Mouse (Mus musculus): ENCODE results near the gene Cfap44. TPM values are rescaled to one million over a fixed set of nuclear protein-coding genes. Genes with fewer than 3 reads are reported as not detected.

The Cfap44 gene
- total RNA-seq (2023): not detected

GRCm38 (mm10) chr16:44394577-44395243, at the start of gene Cfap44:
Gene Cfap44 (plus strand): TSS chr16:44394796.

DNA sequence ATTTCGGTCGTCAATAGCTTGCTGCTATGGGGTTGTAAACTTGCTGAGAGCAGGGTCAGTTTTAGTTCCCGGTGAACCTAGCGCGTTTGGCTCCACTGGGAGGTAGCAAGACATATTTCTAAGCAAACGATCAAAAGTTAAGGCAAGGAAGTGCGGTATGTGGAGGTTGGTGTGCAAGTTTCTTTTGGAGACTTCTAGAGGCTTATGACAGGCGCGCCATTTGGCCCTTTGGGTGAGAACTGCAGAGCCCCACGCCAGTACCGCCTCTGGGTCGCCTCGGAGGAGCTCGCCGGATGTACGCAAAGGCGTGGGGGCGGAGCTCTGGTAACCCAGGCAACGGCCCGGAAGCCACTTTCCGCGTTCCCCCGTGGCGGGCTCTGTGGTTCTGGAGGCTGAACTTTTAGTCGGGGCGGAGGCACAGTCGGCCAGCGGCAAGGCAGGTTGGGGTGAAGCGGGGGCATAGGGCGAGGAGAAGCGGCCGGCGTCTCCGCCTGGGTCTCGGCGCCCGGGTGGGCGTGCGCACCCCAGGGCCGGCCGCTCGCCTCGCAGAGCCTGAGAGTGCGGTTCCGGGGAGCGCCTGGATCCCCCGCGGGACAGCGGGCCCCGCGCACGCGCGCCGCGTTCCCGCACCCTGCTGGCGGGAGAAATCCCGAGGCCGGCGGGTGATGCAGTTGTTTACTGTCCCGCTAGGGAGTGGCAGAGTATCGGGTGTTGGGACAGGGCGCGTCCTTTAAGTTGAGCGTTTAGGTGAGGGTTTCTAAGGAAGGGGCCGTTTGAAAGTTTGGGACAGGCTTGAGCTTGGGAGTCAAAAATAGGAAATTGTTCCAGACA, 47.3 kb upstream of the Cfap44 start, which contains the start of gene Spice1:
Gene Spice1, plus strand, starts transcription at position 51 of the 831 bp plus-strand sequence.

Other genes starting within 250 kb of the Cfap44 start
- gene Usf3, start 221.6 kb upstream of the Cfap44 start, total RNA-seq (2023): 23.4 TPM
- gene Sidt1, start 61.6 kb upstream of the Cfap44 start, total RNA-seq (2023): 256 TPM
- 107 TPM for gene Spice1, start 47.7 kb upstream of the Cfap44 start, total RNA-seq (2023)
- not detected for gene Boc, start 164.1 kb downstream of the Cfap44 start, total RNA-seq (2023)

All from CD8-positive naive resting alpha-beta T cell, adult 57 days (primary cell).